Mouse (Mus musculus) gastrocnemius, adult 2 months (tissue): ENCODE measurements at regions not wholly inside any gene's neighbourhood (a gene's known extent, or its start where the extent isn't known, plus 50 kb on each side); places are given as distances from the start of the nearest gene placed in this dataset.
A peak's percentile ranks its signal among the peaks of the same experiment; 100 is the strongest.

Experiments used
- DNase-seq: peaks from one replicate; pipeline ENCODE4 v3.0.0; 2022
- H3K27ac ChIP-seq: fragments of 200-600 bp; 2 replicates; pipeline ENCODE4 v1.8.1; 2022; ENCODE audit warnings: mild to moderate bottlenecking
- H3K4me3 ChIP-seq: fragments of 200-600 bp; 2 replicates; pipeline ENCODE4 v1.8.1; 2022; ENCODE audit warnings: mild to moderate bottlenecking, moderate library complexity
- CTCF ChIP-seq: fragments of 200-600 bp; IDR thresholded peaks from 2 replicates; pipeline ENCODE4 v1.8.1; 2022; ENCODE audit warnings: antibody characterized with exemption, mild to moderate bottlenecking, moderate library complexity
- intact Hi-C: fragments of 180-260 bp; cut with DNase I; formaldehyde crosslinking; loops from one replicate; pipeline ENCODE4 v1.15.1; 2025

DNA sequence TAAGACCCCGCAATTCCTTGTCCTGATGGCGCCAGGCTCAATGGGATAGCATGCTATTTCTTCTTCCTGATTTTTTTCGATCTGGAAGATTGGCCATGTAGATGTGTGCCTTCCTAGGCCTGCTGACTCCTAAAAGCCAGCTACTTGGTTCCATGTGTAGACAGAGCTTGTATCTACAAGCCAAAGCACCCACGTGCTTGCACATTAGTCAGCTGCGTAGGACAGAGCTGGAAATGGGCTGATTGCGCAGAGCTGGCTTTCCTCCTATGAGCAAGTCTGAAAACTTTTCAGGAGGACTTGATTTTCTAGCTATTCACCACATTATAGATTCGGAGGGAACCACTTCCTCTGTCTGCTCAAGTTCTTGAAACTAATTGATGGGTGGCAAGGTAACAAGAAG, 140.1 kb upstream of the Hs3st4 start:
- no peak for DNase-seq
- H3K4me3 ChIP-seq: no peak overlapping the region
- intact Hi-C loops: no loop called here
- no peak for TF ChIP-seq CTCF
- H3K27ac ChIP-seq: no peak overlapping the region

DNA sequence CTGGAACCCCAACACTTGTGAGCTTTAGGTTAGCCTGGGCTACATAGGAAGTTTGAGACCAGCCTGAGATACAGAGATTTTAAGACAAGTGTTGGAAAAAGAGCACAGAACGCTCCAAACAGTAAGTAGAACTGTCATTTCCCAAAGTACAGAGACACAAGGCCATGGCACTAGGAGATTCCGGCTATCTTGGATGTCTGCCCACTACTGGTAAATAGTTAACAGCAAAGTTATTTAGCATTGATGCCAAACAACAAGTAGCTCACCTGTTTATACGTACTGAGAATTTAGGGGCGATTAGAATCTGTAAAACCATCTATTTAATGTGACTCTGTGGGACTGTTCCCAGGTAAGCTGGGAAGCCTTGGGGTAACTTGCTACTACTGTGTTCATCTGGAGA, 135.6 kb upstream of the Hs3st4 start:
- no peak overlapping the region for H3K4me3 ChIP-seq
- H3K27ac ChIP-seq: no peak overlapping the region
- intact Hi-C loops: no loop called here
- no peak for DNase-seq
- no peak for TF ChIP-seq CTCF

DNA sequence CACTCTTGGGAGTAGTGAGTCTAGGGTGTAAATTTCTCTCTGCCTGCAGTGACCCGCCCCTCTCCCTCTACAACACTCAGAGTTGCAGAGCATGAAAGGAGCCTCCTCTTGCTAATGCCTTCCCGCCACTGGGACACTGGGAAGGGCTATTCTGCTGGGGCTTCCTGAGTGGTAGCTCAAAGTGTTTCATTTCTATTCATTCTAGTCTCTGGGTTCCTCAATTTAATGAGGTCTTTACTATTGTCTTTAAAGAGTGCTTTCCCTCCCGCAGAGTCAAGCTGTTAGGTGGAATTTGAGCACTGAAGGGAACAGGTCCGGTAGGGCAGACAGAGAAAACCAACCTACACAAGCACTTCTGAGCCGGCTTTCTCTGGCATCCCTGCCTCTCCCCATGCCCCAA, 134.0 kb upstream of the Hs3st4 start:
- DNase-seq: no peak
- TF ChIP-seq CTCF: no peak
- Histone ChIP-seq H3K4me3 (no peak overlapping the region), H3K27ac (no peak overlapping the region)
- intact Hi-C loops: no loop called here

DNA sequence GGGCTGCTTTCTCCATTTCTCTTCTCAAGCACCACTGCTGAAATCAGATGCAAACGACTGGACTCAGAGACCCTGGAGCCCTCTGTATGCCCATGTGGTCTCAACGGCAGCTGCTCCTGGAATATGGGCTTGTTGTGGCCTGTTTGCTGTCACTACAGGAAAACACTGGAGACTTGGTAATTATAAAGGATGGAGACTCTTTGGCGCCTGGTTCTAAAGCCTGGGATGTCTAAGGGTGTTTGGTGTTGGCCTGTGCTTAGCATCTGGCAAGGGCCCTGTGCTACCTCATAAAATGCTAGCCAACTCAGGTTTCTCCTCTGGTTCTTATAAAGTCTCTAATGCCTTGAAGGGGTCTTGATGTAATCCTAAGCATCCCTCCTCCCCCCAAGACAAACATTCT, 133.4 kb upstream of the Hs3st4 start:
- Histone ChIP-seq H3K27ac (no peak overlapping the region), H3K4me3 (no peak overlapping the region)
- intact Hi-C loops: no loop called here
- no peak for TF ChIP-seq CTCF
- no peak for DNase-seq

DNA sequence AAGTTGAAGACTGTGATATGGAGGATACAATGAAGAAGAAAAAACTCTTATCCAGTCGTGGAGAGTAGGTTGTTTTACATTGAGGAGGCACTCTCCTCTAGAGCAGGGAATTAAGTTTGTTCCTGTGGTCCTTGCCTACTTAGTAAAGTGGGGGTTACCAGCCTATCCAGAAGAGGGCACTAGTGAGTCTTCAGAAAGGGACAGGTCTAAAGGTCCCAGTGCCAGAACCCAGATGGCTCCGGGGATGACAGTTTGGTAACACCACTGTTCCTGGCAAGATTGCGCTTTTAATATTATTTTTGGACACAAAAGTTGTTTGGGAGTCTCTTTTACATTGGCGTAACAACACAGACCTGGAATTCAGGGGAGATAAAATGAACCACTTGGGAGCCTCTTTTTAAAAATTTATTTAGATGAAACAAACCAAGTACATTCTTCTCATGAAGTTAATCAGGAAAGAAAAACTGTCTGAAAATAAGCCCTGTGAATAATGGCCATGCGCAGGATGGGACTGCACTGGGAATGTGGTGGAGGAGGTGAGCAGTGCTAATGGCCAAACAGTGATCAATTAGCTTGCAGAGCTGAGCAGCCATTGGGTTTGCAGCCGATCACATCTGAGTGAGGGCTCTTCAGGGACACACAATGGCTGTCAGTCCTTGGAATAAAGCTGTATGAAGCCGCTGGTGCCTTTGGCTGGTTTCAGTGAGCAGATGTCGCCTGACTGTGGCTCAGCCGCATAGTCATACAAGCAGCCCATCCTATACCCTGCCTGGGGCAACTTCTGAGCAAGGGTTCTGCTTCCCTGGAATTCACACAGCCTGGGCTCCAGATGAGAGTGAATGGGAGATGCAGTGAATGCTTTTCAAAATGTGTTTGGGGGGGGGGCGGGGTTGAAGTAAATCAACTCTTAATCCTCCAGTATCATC, 132.1 kb upstream of the Hs3st4 start:
- Histone ChIP-seq H3K4me3 (no peak overlapping the region), H3K27ac (no peak overlapping the region)
- no peak for DNase-seq
- intact Hi-C loops: no loop called here
- peak; percentile 26; the same call in 1 of the 2 replicates for TF ChIP-seq CTCF

DNA sequence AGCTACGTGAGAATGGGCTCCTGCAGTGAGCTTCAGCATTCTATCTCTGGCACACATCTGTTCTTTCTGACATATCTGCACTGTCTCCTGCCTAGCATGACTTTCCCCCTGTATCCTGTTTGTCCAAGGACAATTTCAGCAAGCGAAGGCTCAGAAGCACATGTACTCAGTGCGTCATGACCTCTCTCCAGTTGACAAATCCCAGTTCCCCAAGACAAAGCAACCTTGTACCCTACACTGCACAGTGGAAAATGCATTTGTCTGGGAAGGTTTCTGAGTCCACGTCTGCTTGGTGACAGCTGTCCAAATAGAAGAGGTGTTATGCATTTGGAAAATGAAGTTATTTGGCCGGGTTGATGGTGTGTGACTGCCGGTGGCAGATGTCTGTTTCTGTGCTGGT, 125.1 kb upstream of the Hs3st4 start:
- H3K4me3 ChIP-seq: no peak overlapping the region
- TF ChIP-seq CTCF: no peak
- no peak for DNase-seq
- H3K27ac ChIP-seq: no peak overlapping the region
- intact Hi-C loops: no loop called here

DNA sequence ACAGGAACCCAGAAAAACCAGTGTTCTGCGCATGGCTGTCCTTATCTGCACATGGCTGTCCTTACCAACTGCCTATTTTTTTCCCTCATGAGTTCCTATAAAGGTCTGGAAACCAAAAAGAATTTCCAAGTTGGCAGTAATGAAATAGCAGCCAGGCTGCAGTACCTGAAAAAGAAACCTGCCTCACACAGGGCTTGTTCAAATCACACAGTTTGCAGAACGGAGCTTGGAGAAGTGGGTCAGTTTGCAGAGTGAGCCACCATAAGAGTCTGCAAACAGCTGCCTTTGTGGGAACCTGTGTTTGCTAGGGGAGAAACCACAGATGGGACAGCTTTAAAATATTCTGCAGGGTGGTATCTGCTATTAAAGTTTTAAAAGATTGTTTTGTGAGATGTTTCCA, 121.0 kb upstream of the Hs3st4 start:
- no peak overlapping the region for H3K27ac ChIP-seq
- intact Hi-C loops: no loop called here
- no peak overlapping the region for H3K4me3 ChIP-seq
- TF ChIP-seq CTCF: no peak
- DNase-seq: no peak

DNA sequence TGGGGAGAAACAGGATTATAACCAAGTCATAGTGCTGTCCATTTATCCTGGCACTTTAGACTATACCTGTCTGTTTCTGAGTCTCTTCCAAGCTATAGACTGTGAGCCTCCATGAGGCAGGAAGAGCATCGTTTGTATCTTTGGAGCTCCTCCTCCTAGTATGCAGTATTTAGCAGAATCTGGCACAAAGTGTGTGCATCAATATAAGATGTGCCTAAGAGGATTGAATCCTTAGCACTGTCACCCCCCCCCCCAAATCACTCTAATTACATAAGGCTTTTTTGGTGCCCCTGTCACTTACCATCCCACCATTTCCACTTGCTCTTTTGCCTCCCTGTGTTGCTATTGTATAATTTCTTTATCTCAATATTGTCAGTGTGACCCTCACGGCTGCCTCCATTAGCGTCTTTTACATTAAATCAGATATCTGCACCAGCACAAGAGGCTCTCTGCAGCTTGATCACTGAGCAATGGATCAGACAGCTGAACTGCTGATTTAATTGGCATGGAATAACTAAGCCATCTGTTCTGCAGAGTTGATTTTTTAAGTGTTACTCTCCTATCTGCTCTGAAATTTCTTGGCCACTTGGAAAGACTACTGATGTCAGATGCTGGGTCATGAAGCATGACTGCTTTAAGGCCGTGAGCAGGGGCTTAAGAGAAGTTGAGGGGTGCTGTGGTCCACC, 85.8 kb upstream of the Hs3st4 start:
- DNase-seq: no peak
- H3K4me3 ChIP-seq: no peak overlapping the region
- intact Hi-C loops: no loop called here
- no peak for TF ChIP-seq CTCF
- H3K27ac ChIP-seq: no peak overlapping the region

DNA sequence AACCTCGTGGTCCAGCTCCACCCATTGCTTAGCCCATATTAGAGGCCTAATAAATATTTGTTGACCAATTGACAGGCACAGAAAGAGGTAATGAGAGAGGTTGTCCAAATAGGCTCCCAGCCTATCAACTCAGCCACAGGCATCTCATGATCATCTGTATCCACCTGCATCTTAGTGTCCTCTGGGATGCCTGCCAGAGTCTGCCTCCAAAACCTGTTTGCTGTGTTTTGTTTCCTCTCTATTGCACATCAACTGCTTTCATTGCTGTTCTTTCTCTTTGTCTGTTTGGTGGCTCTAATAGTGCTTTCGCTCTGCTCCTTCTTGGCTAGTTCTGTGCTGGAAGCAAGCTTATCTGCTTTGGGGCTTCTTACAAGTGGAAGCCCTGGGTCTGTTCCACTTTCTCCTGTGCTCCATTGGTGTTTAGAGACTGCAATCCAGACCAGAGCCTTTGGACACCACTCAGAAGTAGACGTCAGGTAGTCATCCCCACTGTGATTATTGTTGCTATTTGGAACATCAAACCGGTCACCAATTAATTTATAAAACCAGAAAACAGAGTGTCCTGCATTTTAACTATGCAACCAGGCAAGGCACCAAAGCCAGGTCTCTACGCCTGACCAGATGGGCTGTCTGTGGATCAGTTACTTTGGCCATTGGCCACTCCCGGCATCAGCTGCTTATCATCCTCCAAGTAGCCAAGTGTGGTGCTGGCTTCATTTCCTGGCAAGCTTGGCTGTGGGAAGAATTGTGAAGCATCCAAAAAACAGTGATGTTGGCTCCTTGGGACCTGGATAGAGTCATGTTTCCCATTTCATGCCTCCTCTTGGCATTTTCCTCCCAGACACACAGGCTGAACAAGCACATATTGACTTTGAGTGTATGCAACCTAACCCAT, 74.5 kb upstream of the Hs3st4 start:
- intact Hi-C loops: no loop called here
- no peak overlapping the region for H3K4me3 ChIP-seq
- no peak overlapping the region for H3K27ac ChIP-seq
- no peak for TF ChIP-seq CTCF
- DNase-seq: peak; percentile 45

DNA sequence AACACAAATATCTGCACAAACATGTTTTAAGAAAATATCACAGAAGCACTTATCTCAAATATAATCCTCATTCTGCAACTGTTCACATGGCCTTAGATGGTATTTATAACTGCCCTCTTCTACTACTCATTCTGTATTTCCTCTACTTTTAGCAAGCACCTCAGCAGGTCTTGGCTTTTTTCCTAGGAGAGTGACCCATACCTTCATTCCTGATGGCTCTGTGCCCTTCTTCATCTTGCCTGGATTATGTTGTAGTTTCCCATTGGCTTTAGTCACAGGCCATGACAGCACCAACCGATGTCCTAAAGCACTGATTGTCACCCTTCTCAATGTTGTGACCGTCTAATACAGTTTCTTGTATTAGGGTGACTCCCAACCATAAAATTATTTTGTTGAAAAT, 61.2 kb upstream of the Hs3st4 start:
- intact Hi-C loops: no loop called here
- no peak for TF ChIP-seq CTCF

DNA sequence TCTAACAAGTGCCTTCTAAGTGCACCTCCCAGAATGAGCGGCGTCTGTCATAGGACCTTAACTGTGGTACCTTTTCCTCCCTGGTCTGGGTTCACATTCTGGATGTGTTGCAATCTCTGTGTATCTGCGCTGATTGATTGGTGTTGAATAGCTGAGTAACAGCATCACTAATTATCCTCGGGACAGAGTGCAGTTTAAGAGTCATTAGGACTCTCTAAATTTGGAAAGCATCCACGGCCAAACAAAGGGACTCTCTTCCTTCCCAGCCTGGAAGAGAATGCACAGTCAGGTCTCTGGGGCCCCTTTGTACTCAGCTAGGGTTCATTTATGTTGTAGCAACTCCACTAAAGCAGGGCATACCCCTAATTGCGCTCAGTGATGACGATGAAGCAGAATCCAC, 50.2 kb upstream of the Hs3st4 start:
- no peak for TF ChIP-seq CTCF
- intact Hi-C loops: no loop called here
- no peak overlapping the region for H3K4me3 ChIP-seq
- no peak overlapping the region for H3K27ac ChIP-seq
- DNase-seq: no peak

More for the DNA sequence above, 61.2 kb upstream of the Hs3st4 start:
- no peak overlapping the region for H3K4me3 ChIP-seq
- no peak overlapping the region for H3K27ac ChIP-seq
- no peak for DNase-seq
